Mouse (Mus musculus) mature B cell (primary cell): Measurements from ENCODE around the gene Cryge.

Experiments
- in situ Hi-C: fragments of 300-500 bp; cut with MboI; formaldehyde crosslinking; loops from 2 replicates; pipeline ENCODE4 v1.14.3; 2019

Cryge gene

GRCm38 (mm10) chr1:65012726-65013125 is 38.2 kb downstream of the Cryge start:
- in situ Hi-C loops = no loop called here

DNA sequence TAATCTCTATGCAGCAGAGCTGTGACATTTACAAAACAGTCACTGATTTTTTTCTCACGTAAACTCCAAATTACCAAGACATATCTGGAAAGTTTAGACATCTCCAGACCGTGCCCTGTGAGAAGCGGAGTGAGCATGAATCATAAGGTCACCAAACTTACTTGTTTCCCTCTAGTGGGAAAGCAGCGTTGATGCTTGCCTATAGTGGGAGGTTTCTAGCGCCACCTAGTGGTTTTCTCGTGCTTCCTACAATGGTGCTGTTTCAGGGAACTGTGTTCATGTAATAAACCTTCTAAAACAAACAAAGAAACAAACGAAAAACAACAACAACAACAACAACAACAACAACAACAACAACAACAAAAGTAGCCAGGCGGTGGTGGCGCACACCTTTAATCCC is 40.8 kb downstream of the Cryge start:
- in situ Hi-C loops = no loop called here

DNA sequence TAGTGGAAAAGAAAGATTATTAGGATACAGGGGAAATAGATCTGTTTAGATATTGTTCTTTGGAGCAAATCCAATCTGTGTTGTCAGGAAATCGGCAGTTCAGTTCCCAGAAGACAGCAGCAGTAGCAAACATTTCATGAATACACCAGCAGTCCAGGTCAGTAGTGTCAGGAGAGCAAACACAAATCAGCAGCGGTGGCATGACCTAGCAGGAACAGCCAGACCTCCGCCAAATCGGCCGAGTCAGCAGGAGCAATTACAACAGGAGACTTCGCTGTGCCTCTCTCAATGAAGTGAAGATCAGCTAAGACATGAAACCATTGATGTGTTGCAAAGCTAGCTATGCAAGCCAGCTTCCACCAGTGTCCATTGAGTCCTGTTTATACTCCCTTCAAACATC is 45.4 kb downstream of the Cryge start:
- in situ Hi-C loops = no loop called here

- in situ Hi-C loops = no loop called here
These were observed 46.4 kb downstream of the Cryge start for GRCm38 (mm10) chr1:65004526-65004925.
